Mouse (Mus musculus): ENCODE results near the gene Snca. TPM values are rescaled to one million over a fixed set of nuclear protein-coding genes. Genes with fewer than 3 reads are reported as not detected.
"Not testable (repeated sequence)": the region's sequence is repeated elsewhere in the genome, so short reads cannot be mapped to it uniquely, and the experiment has no call there.

The Snca gene
- polyA plus RNA-seq, 1 experiment from 2014 or later = 87.2 TPM

DNA sequence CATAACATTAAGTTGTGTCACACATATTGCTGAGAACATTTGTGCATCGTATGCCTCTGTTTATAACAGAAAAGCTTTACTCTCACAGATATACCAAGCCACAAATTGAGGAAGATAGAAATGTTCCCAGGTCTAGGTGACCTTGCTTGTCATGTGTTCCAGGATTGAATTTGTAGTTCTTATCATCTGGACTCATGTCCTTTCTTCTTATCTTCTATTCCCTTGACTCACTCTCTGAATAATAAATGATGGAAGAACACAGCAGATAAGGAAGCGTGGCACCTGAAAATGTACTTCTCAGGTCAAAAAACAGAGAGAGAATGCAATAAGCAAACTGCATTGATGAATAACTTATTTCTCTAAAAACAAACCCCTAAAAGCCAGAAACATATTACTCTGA lies 131.6 kb downstream of the Snca start:
- 83% methylated on average over 2 of the region's 2 CpGs for WGBS

DNA sequence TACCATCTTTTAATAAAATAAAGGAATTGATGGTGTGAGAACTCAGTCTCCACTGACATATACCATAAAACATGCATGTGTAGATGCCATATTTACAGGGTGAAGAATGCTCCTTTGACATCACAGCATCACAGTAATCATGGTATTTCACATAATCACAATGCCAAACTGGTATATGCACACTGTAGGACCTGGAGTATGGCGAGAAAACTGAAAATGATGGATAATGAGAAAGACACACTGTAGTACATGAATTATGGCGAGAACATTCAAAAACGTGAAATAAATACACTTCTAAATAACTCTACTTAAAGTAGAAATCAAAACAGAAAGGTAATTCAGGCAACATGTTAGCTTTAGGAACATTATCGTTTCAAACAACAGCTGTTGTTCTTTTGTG lies 142.6 kb downstream of the Snca start:
- 85% methylated on average over 4 of the region's 4 CpGs for WGBS
- not testable (repeated sequence) for H3K9me3 ChIP-seq; H3K27me3 ChIP-seq; ATAC-seq; H3K9ac ChIP-seq (replicated peaks); H3K4me3 ChIP-seq (replicated peaks); H3K36me3 ChIP-seq; H3K27ac ChIP-seq; H3K4me1 ChIP-seq (replicated peaks); H3K4me2 ChIP-seq (replicated peaks)

More for the DNA sequence above, 131.6 kb downstream of the Snca start:
- no peaks in the 10 kb centered on the region for H3K9me3 ChIP-seq
- no peaks in the 10 kb centered on the region for H3K36me3 ChIP-seq
- H3K27me3 ChIP-seq = no peaks in the 10 kb centered on the region
- ATAC-seq = no peak
- H3K4me1 ChIP-seq (replicated peaks) = no peaks in the 10 kb centered on the region
- H3K4me2 ChIP-seq (replicated peaks) = no peak overlapping the region
- no peak overlapping the region for H3K4me3 ChIP-seq (replicated peaks)
- no peak overlapping the region for H3K27ac ChIP-seq
- H3K9ac ChIP-seq (replicated peaks) = no peak overlapping the region

DNA sequence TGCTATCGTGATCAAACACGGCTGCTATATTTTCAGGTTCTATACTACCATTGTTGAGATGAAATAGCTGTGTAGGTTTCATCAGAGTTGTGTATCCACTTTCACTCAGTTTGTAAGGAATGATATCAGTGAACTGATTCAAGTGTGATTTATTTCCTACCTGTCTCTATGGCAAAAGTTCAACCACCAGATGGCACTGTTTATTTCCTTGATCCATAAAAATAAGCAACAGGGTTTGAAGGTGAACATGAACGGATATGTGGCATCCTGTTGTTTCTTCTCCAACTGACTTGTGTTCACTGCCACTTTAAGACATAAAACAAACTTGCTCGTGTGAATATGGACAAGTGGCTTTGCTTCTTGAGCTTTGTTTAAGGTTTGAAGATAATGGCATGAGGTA lies 147.4 kb downstream of the Snca start:
- H3K27ac ChIP-seq = no peak overlapping the region
- H3K4me3 ChIP-seq (replicated peaks) = no peak overlapping the region
- no peak for ATAC-seq
- H3K36me3 ChIP-seq = no peaks in the 10 kb centered on the region
- WGBS = 58% methylated on average over 4 of the region's 4 CpGs
- no peaks in the 10 kb centered on the region for H3K27me3 ChIP-seq
- no peak overlapping the region for H3K4me2 ChIP-seq (replicated peaks)
- H3K9ac ChIP-seq (replicated peaks) = no peak overlapping the region
- H3K4me1 ChIP-seq (replicated peaks) = no peaks in the 10 kb centered on the region
- no peaks in the 10 kb centered on the region for H3K9me3 ChIP-seq

Other genes starting within 250 kb of the Snca start
- 2.7 and 3.0 TPM in 2 replicates for gene Mmrn1, start 95.1 kb upstream of the Snca start, polyA plus RNA-seq (2015; fragmentation: Nextera tagmentation; extraction: Ambion mirVana)

All from midbrain, embryonic 13.5 days (tissue).